In genomic region chr5:114824197-114824596, GRCm38 (mm10) we compare ENCODE assay signal across 8 mouse cellular contexts. TPM values are rescaled to one million over a fixed set of nuclear protein-coding genes. Genes with fewer than 3 reads are reported as not detected.
DNase-seq lines count a peak whose midpoint lies in the region; ATAC-seq and TF ChIP-seq lines count a peak whose summit lies in the region.

No protein-coding gene starts in this region.

- H3K4me1 ChIP-seq in E14TG2a.4 (replicated peaks; ENCODE audit: low read depth, low read length) = peaks cover 32% of the 10 kb centered on the region

- H3K36me3 ChIP-seq in E14TG2a.4 (ENCODE audit: insufficient read depth, low read length) = peaks cover 23% of the 10 kb centered on the region

- peaks cover 30% of the 10 kb centered on the region for H3K9me3 ChIP-seq in E14TG2a.4 (ENCODE audit: low read length)

- H3K4me3 ChIP-seq in gastrocnemius, adult 2 months = peak overlapping the region; percentile 2; the same call in 1 of the 2 replicates
- H3K4me3 ChIP-seq in E14TG2a.4 (replicated peaks; ENCODE audit: low read length) = peak overlapping the region; percentile 50

- peak; percentile 81 for TF ChIP-seq CTCF in gastrocnemius, adult 2 months (IDR thresholded peaks at IDR 0.05)
- peak; percentile 85 for TF ChIP-seq CTCF in E14TG2a.4 (conservative IDR thresholded peaks at IDR 0.05; ENCODE audit: low read length)

- H3K27ac ChIP-seq in gastrocnemius, adult 2 months = no peak overlapping the region

- DNase-seq in gastrocnemius, adult 2 months = no peak
- no peak for DNase-seq in gastrocnemius, postnatal 4 days (ENCODE audit: low spot score in 2 of 2)
- DNase-seq in embryo, embryonic 11 days = peak; percentile 34
- DNase-seq in heart, postnatal 14 days = peak; percentile 25 to 39
- DNase-seq in left cerebral cortex, postnatal 36 days (ENCODE audit: low spot score in 2 of 2) = peak; percentile 44 to 53
- peak; percentile 63 for DNase-seq in thymus, postnatal 25 days

- H3K27me3 ChIP-seq in E14TG2a.4 (ENCODE audit: insufficient read depth, low read length) = no peaks in the 10 kb centered on the region

- ATAC-seq in megakaryocyte-erythroid progenitor cell, adult 5-6 weeks (replicated peaks; ENCODE audit: low FRiP score, low TSS enrichment, poor library complexity, severe bottlenecking) = peak; percentile 65

- intact Hi-C loops in gastrocnemius, adult 2 months (cut with DNase I) = no loop called here
- intact Hi-C loops in heart, postnatal 14 days (cut with DNase I) = loop anchor here (2.0 kb wide), 1 partner anchor 35 kb away; the partner anchor contains the start of gene Gm9936
- intact Hi-C loops in left cerebral cortex, postnatal 36 days (cut with DNase I) = loop anchor here (5.0 kb wide), 1 partner anchor 118 kb away; the partner anchor contains the start of gene 2210016L21Rik

RNA-seq across cellular contexts. Expression of gene 1500011B03Rik, which starts 0.9 kb away (rescaled TPM):
- total RNA-seq in gastrocnemius, adult 2 months (2021) = 1 to 10 TPM; 3.9 to 4.6 TPM
- total RNA-seq in gastrocnemius, postnatal 4 days (2021) = 10 to 100 TPM; 20.6 to 29.6 TPM
- total RNA-seq in heart, postnatal 14 days (2021) = 10 to 100 TPM in 1 of 2 experiments, 1 to 10 TPM in 1; 8.6 to 12.3 TPM
- 100 to 1,000 TPM; 169 to 176 TPM for total RNA-seq in left cerebral cortex, postnatal 36 days (2021)
- 55.0 and 65.2 TPM in 2 replicates for total RNA-seq in megakaryocyte-erythroid progenitor cell, adult 5-6 weeks (2014; fragmentation: Nextera tagmentation)
- 49.4 and 53.2 TPM in 2 replicates for total RNA-seq in megakaryocyte-erythroid progenitor cell, adult 5-6 weeks (2017)

RNA-seq across cellular contexts. Expression of gene 4930519G04Rik, which starts 29.3 kb away (rescaled TPM):
- total RNA-seq in gastrocnemius, adult 2 months (2021) = not detected
- not detected for total RNA-seq in gastrocnemius, postnatal 4 days (2021)
- not detected for total RNA-seq in heart, postnatal 14 days (2021)
- total RNA-seq in left cerebral cortex, postnatal 36 days (2021) = not detected
- total RNA-seq in megakaryocyte-erythroid progenitor cell, adult 5-6 weeks (2014; fragmentation: Nextera tagmentation) = not detected in 2 replicates
- not detected in 2 replicates for total RNA-seq in megakaryocyte-erythroid progenitor cell, adult 5-6 weeks (2017)

RNA-seq across cellular contexts. Expression of gene Gm9936, which starts 34.3 kb away (rescaled TPM):
- total RNA-seq in gastrocnemius, adult 2 months (2021) = not detected
- total RNA-seq in gastrocnemius, postnatal 4 days (2021) = not detected
- not detected for total RNA-seq in heart, postnatal 14 days (2021)
- 1 to 10 TPM in 1 of 2 experiments, under 1 TPM in 1; 1.00 to 1.0 TPM for total RNA-seq in left cerebral cortex, postnatal 36 days (2021)
- not detected in 2 replicates for total RNA-seq in megakaryocyte-erythroid progenitor cell, adult 5-6 weeks (2014; fragmentation: Nextera tagmentation)
- not detected in 2 replicates for total RNA-seq in megakaryocyte-erythroid progenitor cell, adult 5-6 weeks (2017)

RNA-seq across cellular contexts. Expression of gene Git2, which starts 48.9 kb away (rescaled TPM):
- 10 to 100 TPM; 17.3 to 20.1 TPM for total RNA-seq in gastrocnemius, adult 2 months (2021)
- 10 to 100 TPM; 37.6 to 50.1 TPM for total RNA-seq in gastrocnemius, postnatal 4 days (2021)
- 10 to 100 TPM; 42.4 to 44.8 TPM for total RNA-seq in heart, postnatal 14 days (2021)
- 10 to 100 TPM; 32.0 to 46.1 TPM for total RNA-seq in left cerebral cortex, postnatal 36 days (2021)
- 81.5 and 99.6 TPM in 2 replicates for total RNA-seq in megakaryocyte-erythroid progenitor cell, adult 5-6 weeks (2014; fragmentation: Nextera tagmentation)
- total RNA-seq in megakaryocyte-erythroid progenitor cell, adult 5-6 weeks (2017) = 45.2 and 48.5 TPM in 2 replicates

RNA-seq across cellular contexts. Expression of gene Ankrd13a, which starts 49.7 kb away (rescaled TPM):
- 10 to 100 TPM; 15.4 to 19.6 TPM for total RNA-seq in gastrocnemius, adult 2 months (2021)
- 10 to 100 TPM; 46.2 to 53.1 TPM for total RNA-seq in gastrocnemius, postnatal 4 days (2021)
- 10 to 100 TPM; 45.7 to 46.5 TPM for total RNA-seq in heart, postnatal 14 days (2021)
- 10 to 100 TPM; 34.7 to 35.4 TPM for total RNA-seq in left cerebral cortex, postnatal 36 days (2021)
- total RNA-seq in megakaryocyte-erythroid progenitor cell, adult 5-6 weeks (2014; fragmentation: Nextera tagmentation) = 351 and 396 TPM in 2 replicates
- 330 and 379 TPM in 2 replicates for total RNA-seq in megakaryocyte-erythroid progenitor cell, adult 5-6 weeks (2017)

Comparison
In these comparisons a context has a peak if more than half of its experiments do, and no peak if none do; other contexts are left out.
1. DNase-seq: peak in embryo, embryonic 11 days (single experiment), heart, postnatal 14 days (2 of 2), left cerebral cortex, postnatal 36 days (2 of 2) and thymus, postnatal 25 days (single experiment); none in gastrocnemius, adult 2 months (single experiment) and gastrocnemius, postnatal 4 days (0 of 2).